Mouse (Mus musculus): ENCODE measurements at regions not wholly inside any gene's neighbourhood (a gene's known extent, or its start where the extent isn't known, plus 50 kb on each side); places are given as distances from the start of the nearest gene placed in this dataset.

- no peak for DNase-seq
Measured at GRCm38 (mm10) chr11:71513067-71513350, 236.7 kb upstream of the Wscd1 start.

GRCm38 (mm10) chr11:71515264-71515663, 234.5 kb upstream of the Wscd1 start:
- DNase-seq, result peak; percentile 28 to 60

DNA sequence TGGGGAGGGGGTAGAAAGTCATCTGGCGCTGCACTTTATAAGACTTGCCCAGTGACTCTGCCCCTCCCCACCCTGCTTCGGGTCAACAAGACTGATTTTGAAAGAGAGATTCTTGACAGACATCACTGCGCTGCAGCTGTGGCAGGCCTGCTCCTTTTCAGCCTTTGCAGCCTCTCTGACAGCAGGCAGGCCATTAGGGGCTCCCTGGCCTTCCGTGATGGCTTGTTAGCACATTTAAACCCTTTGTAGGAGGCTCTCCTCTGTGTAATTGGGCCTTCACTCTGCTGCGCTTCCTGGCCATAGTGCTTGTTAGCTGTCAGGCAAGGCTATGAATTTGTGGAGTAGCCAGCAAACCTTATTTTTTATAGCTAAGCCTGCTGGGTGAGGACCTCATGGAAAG, 232.3 kb upstream of the Wscd1 start:
- DNase-seq, result no peak

- no peak for DNase-seq
Measured at GRCm38 (mm10) chr11:71527691-71528090, 222.0 kb upstream of the Wscd1 start.

- DNase-seq, result no peak
Measured at GRCm38 (mm10) chr11:71528588-71528987, 221.1 kb upstream of the Wscd1 start.

DNA sequence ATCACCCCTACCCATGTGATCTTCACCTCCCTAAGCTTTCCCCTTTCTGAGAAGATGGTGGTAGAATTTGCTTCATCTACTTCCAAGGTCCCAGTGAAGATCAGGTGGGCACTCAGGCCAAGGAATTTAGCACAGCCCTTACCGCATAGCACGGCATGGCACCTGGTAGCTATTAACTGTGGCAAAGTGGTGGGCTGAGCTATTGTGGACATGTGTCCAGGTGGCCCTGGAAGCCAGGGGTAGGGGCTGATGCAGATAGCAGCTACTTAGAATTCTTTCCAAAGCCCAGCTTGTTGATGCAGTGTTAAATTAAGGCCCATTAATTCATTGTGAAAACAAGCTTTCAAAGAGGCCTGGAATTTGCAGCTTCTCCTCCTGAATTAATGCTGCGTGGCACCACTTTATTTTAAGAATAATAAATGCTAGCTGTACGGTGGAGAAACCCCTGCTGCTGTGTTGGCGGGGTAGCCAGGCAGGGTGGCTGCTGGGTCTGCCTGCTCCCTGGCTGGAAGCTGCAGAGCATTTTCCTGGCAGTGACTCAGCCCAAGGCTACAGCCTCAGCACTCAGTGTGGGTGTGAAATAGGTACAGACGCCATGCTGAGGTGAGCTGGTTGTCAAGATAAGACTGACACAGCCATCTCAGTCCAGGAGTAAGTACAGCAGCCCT, 208.4 kb upstream of the Wscd1 start:
- no peak for DNase-seq

GRCm38 (mm10) chr11:71557412-71557811, 192.3 kb upstream of the Wscd1 start:
- no peak for DNase-seq

DNA sequence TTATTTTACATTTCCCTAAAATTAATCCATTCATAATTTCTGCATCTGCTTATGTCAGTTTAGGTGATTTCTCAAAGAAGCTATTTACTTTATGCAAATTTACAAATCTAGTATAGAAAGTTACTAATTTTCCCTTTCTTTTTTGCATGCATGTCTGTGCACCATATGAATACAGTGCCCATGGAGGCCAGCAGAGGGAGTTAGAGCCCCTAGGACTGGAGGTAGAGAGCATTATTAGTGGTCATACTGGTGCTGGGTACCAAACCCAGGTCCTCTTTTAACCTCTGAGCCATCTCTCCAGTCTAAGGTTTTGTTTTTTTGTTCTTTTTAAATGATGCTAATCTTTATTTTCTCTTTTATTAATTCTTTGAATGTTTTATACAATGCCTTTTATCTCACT, 184.9 kb upstream of the Wscd1 start:
- no peak for DNase-seq

DNA sequence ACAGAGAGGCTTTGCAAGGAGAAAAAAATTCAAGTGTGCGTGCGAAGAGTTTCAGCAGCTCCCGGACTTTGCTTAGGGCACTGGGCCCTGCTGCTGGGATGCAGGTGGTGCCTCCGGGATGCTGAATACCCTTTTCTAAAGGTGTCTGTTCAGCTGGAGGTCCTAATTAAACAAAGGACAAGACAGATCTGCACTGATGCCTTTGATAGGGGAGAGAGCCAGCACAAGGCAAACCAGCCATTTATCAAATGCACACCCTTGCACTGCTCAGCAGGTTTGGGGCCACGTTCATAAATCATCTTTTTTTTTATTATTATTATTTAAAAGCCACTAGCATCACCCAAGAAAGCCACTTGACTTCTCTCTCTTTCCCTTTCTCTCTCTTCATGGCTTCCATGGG, 172.9 kb upstream of the Wscd1 start:
- no peak for DNase-seq

DNA sequence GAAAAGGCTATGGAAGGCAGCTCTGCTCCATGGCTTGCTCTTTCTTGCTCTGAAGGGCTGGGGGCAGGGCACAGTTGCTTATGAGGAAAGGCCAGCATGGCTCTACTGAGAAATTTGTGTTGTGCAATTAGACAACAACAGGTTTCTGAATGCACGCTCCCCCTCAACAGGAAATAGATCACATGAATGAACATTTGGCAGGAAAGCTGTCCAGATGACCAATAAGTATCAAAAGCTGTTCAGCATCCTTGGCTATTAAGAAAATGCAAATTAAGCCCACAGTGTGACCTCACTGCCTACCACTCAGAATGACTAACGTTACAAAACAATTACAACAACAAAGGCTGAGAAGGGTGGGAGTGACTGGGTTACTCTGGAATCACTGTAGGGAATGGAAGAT, 167.9 kb upstream of the Wscd1 start:
- no peak for DNase-seq

GRCm38 (mm10) chr11:71591014-71591413, 158.7 kb upstream of the Wscd1 start:
- no peak for DNase-seq

DNA sequence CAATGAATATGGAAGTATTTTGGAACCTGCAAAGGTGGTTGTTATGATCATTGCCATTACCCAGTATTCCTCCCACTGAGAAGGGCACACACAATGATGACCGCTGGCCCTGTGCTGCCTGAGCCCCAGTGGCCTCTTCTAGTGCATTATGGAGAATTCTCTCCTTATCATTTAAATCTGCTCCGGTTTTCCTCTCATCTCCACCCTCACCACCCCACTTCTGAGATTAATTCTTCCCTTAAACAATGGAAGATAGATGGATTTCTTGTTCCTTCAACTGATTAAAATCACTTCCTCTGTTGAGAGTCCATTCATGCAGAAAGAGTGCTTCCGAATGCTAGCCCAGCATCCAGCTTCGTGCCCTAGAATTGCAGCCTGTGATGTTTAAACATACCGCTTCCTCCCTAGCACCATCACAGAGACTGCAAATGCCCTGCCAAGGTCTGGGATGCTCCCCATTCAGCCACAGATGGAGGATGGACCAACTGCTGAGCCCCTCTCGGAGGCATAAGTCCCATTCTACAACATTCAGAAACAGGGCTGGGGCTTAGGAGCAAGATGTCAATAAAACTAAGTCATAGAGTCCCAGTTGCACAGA, 155.4 kb upstream of the Wscd1 start:
- DNase-seq, result no peak

GRCm38 (mm10) chr11:71597709-71598108, 152.0 kb upstream of the Wscd1 start:
- no peak for DNase-seq

GRCm38 (mm10) chr11:71610782-71611181, 138.9 kb upstream of the Wscd1 start:
- no peak for DNase-seq

DNA sequence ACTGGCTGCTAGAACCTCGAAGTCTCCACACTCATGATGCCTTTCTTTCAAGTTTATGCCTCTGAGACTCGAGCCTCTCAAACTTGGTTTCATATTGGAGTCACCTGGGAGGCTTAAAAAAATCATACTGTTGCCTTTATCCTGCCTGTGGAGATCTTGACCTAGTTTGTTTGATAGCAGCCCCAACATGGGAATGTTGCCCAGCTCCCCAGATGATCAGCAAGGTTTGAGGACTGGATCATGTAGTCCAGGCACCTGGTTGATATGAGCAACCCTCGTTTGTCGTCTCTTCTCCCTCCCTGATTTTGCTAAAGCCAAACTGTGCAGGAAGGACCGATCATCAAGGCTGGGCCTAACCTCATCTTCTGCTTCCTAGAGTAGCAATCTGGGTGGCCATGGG, 134.2 kb upstream of the Wscd1 start:
- no peak for DNase-seq

DNA sequence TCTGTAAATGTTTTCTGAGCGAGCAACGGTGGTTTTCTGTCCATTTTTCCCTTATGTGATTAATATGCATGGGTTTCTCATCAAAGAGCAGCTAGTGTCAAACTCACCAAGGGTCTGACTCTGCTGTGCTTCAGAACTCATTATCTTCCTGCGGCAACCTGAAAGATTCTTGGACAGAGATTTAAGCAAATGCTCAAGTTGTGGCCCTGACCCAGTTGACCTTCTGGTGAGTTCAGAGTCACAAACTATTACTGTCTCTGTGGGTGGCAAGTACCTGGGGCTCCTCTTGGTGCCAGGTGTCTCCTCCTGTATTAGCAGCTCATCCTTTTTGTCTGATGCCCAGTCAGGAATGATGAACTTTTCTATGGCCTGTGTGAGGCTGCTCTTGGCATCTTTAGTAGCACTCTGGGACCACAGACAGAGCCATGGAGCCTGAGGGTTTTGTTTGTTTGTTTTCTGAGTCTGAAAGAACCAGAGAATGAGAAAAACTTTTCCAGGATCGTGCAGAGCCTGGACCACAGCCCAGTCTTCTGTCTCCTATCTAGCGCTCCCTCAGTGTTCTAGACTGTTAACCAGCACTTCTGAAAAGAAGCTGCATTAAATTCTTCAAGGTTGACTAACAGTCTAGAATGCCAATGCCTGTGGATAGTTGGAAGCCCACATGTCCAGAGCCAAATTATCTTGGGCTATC, 124.1 kb upstream of the Wscd1 start:
- DNase-seq, result no peak

- DNase-seq, result no peak
Measured at GRCm38 (mm10) chr11:71636111-71636510, 113.6 kb upstream of the Wscd1 start.

GRCm38 (mm10) chr11:71636785-71637184, 112.9 kb upstream of the Wscd1 start:
- DNase-seq, result no peak

DNA sequence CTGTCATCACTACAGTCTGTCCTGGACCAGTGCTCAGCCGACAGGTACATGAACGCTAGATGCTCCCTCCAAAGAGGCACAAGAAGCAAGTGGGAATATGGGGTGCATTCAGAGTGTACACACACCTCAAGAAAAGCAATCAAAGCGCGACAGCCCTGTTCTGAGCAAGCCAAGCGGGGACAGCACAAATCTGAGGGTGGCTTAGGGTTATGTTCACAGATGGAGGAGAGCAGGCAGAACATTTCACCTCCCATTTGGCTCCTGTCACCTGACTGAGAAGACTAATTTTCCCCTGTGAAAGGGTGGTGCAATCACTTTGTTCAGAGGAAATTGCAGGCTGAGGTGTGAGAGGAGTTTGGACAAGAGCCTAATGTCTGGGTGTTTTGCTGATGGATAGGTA, 106.8 kb upstream of the Wscd1 start:
- DNase-seq, result no peak

DNA sequence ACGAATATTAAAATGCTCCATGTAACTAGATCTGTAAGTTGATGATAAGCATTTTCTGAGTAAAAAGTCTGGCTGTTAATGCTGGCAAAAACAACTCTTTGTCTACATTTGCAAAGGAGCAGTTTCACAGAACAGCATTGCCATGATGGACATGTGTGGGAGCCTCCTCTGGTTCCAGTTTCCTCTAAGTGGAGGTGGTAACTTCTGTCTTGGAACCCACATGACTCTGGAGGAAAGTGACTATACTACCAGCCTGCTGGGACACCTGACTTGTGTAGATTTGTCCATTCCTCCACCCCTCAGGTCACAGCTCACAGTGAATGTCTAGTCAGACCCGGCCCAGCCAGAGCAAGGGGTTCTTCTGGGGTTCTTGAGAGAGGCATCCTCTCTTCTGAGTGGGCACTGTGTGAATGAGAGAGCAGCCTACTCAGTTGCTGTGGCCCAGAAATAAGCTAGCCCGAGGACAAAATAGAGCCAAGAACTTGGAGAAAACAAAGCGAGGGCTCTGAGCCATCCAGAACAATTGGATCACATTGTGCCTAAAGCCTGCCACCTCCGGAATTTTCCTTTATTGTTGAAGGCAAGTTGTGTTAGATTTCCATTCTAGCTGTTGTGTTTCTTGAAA, 97.9 kb upstream of the Wscd1 start:
- DNase-seq, result no peak

GRCm38 (mm10) chr11:71652381-71652775, 97.3 kb upstream of the Wscd1 start:
- no peak for DNase-seq

GRCm38 (mm10) chr11:71658346-71658745, 91.4 kb upstream of the Wscd1 start:
- no peak for DNase-seq
